Mouse (Mus musculus) layer of hippocampus, adult 2 months (tissue): ENCODE results near the gene Uvrag. TPM values are rescaled to one million over a fixed set of nuclear protein-coding genes. Genes with fewer than 3 reads are reported as not detected.

ENCODE experiments used
- DNase-seq, 2 experiments: peaks; one replicate each; pipeline ENCODE4 v3.0.0; 2022; ENCODE audit warnings: low spot score in 2 of 2
- H3K27ac ChIP-seq: fragments of 200-600 bp; 2 replicates; pipeline ENCODE4 v1.8.1; 2022
- H3K4me3 ChIP-seq: fragments of 200-600 bp; 2 replicates; pipeline ENCODE4 v1.8.1; 2022; ENCODE audit warnings: mild to moderate bottlenecking
- CTCF ChIP-seq: fragments of 200-600 bp; conservative IDR thresholded peaks from 2 replicates; pipeline ENCODE4 v1.8.1; 2022; ENCODE audit warnings: antibody characterized with exemption, mild to moderate bottlenecking, moderate library complexity
- total RNA-seq, 2 experiments: library from RNA; stranded (reverse); gene quantifications; 2 replicates each; pipeline ENCODE4 v1.2.3; 2021

The Uvrag gene
- total RNA-seq, 2 experiments from 2014 or later, result 48.9 to 52.4 TPM

- no peak overlapping the region for H3K27ac ChIP-seq
- peak; percentile 47 for TF ChIP-seq CTCF
- H3K4me3 ChIP-seq, result no peak overlapping the region
- DNase-seq, result no peak
Measured at GRCm38 (mm10) chr7:98841802-98842201, 299.1 kb downstream of the Uvrag start.

- DNase-seq, result no peak
- no peak overlapping the region for H3K4me3 ChIP-seq
- no peak for TF ChIP-seq CTCF
Measured at GRCm38 (mm10) chr7:98840771-98841170, 300.2 kb downstream of the Uvrag start.

GRCm38 (mm10) chr7:98839312-98839711, 301.6 kb downstream of the Uvrag start:
- H3K27ac ChIP-seq, result no peak overlapping the region
- no peak for DNase-seq
- no peak for TF ChIP-seq CTCF
- peak overlapping the region; percentile 57 for H3K4me3 ChIP-seq

More at GRCm38 (mm10) chr7:98840771-98841170, 300.2 kb downstream of the Uvrag start:
- no peak overlapping the region for H3K27ac ChIP-seq

GRCm38 (mm10) chr7:98838729-98839141, 302.2 kb downstream of the Uvrag start:
- TF ChIP-seq CTCF, result peak; percentile 73
- Histone ChIP-seq H3K4me3 (peak overlapping the region; percentile 57), H3K27ac (0 out of 2 replicates have a peak overlapping the region, but pooled peaks have one; percentile 18)
- DNase-seq, result no peak

- TF ChIP-seq CTCF, result peak; percentile 93
- DNase-seq, result peak; percentile 75 to 83
- H3K27ac ChIP-seq, result no peak overlapping the region
- H3K4me3 ChIP-seq, result peak overlapping the region; percentile 57
Measured at GRCm38 (mm10) chr7:98837901-98838300, 303.0 kb downstream of the Uvrag start.

- no peak overlapping the region for H3K27ac ChIP-seq
- peak; percentile 85 for TF ChIP-seq CTCF
- peak in 1 of 2 experiments; percentile 56 for DNase-seq
- H3K4me3 ChIP-seq, result peak overlapping the region; percentile 51; the same call in 1 of the 2 replicates
Measured at GRCm38 (mm10) chr7:98836646-98837045, 304.3 kb downstream of the Uvrag start.

- no peak for DNase-seq
- no peak overlapping the region for H3K27ac ChIP-seq
- TF ChIP-seq CTCF, result no peak
- H3K4me3 ChIP-seq, result peak overlapping the region; percentile 67
Measured at GRCm38 (mm10) chr7:98835519-98836441, 305.2 kb downstream of the Uvrag start.

Other genes starting within 250 kb of the Uvrag start
- gene Dgat2, start 41.6 kb upstream of the Uvrag start, total RNA-seq, result 100 to 1,000 TPM; 111 TPM
- gene Mogat2, start 97.5 kb upstream of the Uvrag start, total RNA-seq, result not detected
- gene Map6, start 126.3 kb upstream of the Uvrag start, total RNA-seq, result 10 to 100 TPM; 96.6 to 98.6 TPM
- 10 to 100 TPM; 20.7 to 21.1 TPM for gene Serpinh1, start 212.1 kb upstream of the Uvrag start, total RNA-seq
- gene Gdpd5, start 240.3 kb upstream of the Uvrag start, total RNA-seq, result 10 to 100 TPM; 20.8 to 24.3 TPM